Mouse (Mus musculus): ENCODE measurements around the gene Mapk6. TPM values are rescaled to one million over a fixed set of nuclear protein-coding genes. Genes with fewer than 3 reads are reported as not detected.
"Not testable (repeated sequence)": the region's sequence is repeated elsewhere in the genome, so short reads cannot be mapped to it uniquely, and the experiment has no call there.

Gene Mapk6
- total RNA-seq, 2 experiments from 2014 or later: 26.4 to 29.6 TPM

DNA sequence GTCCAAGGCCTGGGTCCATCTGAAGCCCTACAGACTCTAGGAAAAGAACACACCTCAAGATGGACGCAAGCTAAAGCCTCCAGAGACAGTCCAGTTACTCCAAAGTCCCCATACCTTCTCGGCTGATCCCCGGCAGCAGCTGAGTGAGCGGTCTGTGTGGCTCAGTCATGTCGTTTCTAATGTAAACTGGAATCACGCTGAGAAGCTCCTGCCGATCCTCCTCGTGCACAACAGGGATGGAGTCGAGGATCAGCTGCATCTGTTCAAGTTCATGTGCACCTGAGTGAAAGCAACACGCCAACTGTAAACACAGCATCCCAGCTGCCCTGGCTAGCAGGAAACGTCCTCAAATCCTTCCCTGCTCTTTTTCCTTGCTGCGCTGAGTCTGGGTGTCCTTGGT, 16.6 kb downstream of the Mapk6 start:
- TF ChIP-seq CTCF (IDR thresholded peaks at IDR 0.05): no peak
- Histone ChIP-seq H3K27ac (no peak overlapping the region), H3K4me3 (no peak overlapping the region)
- DNase-seq: no peak
- intact Hi-C loops (cut with DNase I): no loop called here

DNA sequence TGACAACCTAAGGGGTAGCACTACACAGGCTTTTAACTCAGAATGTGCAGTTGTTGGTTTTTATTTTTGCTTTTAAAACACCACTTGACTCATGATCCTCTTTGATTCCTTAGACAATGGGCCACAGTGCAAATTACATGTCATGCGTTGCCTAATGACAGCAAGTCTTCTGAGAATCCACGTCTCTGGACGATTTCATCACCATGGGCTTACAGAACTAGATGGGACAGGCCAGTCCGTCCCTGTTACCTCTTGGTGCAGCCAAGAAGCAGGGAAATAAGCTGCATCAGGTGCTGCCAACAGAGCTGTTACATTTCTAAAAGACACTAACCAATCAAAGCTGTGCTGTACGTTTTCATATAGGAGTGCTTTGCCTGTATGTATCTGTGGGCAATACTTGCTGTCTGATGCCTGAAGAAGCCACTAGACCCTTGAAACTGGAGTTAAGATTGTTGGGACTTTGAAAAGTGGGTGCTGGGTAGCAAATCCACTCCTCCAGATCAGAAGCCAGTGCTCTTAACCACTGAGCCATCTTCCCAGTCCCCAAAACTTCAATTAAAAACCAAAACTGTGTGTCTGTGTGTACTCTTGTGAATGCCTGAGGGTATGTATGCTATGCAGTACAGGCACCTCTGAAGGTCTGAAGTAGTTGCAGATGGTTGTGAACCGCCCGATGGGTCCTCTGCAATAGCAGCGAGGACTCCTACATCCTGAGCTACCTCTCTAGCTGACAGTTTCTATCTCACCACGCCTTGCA, 24.4 kb downstream of the Mapk6 start:
- intact Hi-C loops (cut with DNase I): no loop called here
- no peak for DNase-seq
- no peak for TF ChIP-seq CTCF (IDR thresholded peaks at IDR 0.05)
- H3K4me3 ChIP-seq: no peak overlapping the region
- H3K27ac ChIP-seq: no peak overlapping the region

DNA sequence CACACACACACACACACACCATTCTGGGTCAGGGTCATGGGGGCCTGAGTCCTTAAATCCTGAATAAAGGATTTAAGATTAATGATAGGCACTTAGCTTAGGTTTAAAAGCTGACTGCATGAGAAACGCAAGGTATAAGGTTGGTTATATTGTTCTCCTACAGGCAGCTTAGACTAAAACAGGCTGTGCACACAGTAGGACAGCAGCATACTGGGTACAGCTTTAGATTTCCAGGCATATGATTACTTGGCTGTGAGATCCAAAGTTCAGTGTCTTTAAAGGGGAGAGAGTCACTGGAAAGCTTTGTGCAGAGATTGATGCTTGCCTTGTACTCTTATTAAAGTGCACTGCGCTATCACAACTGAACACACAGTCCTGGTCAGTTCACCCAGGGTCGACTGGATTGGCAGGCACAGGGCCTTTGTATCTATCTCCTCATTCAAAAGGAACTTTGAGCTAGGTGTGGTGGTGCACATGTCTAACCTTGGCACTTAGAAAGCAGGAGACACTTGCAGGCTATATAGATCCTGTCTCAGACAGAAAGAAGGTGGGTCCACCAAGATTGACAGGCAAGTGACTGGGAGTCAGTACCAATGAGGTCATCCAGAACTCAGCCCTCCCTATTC, 25.4 kb downstream of the Mapk6 start:
- intact Hi-C loops (cut with DNase I): no loop called here
- no peak for TF ChIP-seq CTCF (IDR thresholded peaks at IDR 0.05)
- no peak for DNase-seq

DNA sequence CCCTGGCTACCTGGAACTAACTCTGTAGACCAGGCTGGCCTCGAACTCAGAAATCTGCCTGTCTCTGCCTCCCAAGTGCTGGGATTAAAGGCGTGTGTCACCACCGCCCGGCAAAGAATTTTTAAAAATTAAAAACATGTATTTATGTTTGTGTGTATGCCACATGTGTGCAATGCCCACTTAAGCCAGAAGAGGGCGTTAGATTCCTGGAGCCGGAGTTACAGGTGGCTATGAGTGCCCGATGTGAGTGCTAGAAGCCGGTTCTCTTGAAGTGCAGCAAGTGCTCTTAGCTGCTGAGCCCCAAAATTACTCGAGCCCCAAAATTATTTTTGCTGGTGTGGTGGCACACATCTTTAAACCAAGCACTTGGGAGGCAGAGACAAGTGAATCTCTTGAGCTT, 26.0 kb downstream of the Mapk6 start:
- TF ChIP-seq CTCF (IDR thresholded peaks at IDR 0.05): peak; percentile 41; the same call in 1 of the 2 replicates
- H3K4me3 ChIP-seq: no peak overlapping the region
- H3K27ac ChIP-seq: no peak overlapping the region
- intact Hi-C loops (cut with DNase I): no loop called here
- no peak for DNase-seq

More for the DNA sequence above, 25.4 kb downstream of the Mapk6 start:
- Histone ChIP-seq H3K27ac (no peak overlapping the region), H3K4me3 (no peak overlapping the region)

DNA sequence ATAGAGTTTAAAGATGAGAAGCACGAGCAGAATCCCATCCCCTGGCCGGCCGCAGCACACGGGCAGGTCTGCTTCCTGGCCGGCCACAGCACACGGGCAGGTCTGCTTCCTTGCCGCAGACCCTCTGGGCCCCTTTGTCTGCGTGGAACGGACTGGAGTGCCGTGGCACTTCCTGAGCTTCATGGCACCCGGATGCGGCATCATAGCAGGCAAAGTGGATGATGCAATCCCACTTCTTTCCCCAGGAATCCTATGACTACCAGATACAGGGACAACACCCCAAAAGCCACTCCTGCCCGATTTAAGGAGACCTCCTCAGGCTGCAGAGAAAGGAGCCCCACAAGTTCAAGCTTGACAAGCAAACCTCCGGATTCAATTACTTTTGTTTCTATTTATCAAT, 27.0 kb downstream of the Mapk6 start:
- Histone ChIP-seq H3K4me3 (no peak overlapping the region), H3K27ac (no peak overlapping the region)
- TF ChIP-seq CTCF (IDR thresholded peaks at IDR 0.05): no peak
- DNase-seq: no peak
- intact Hi-C loops (cut with DNase I): no loop called here

DNA sequence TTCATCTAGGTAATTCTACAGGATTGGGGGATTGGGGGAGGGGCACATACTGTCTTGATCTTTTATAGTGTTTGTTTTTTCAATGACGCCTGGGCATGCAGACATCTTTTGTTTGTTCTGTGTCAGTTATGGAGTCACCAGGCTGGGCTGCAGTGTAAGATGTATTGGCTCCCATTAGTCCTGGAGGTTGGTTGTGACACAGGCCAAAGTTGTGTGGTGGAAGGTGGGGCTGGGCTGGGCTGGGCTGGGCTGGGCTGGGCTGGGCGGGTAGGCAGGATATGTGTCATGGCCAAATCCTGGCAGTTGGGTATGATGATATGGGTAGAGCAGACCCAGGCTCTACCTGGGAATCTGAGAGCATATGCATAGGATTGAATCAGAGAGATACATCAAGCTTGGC, 31.0 kb downstream of the Mapk6 start:
- no peak for TF ChIP-seq CTCF (IDR thresholded peaks at IDR 0.05)
- DNase-seq: no peak
- Histone ChIP-seq H3K4me3 (no peak overlapping the region), H3K27ac (no peak overlapping the region)
- intact Hi-C loops (cut with DNase I): no loop called here

DNA sequence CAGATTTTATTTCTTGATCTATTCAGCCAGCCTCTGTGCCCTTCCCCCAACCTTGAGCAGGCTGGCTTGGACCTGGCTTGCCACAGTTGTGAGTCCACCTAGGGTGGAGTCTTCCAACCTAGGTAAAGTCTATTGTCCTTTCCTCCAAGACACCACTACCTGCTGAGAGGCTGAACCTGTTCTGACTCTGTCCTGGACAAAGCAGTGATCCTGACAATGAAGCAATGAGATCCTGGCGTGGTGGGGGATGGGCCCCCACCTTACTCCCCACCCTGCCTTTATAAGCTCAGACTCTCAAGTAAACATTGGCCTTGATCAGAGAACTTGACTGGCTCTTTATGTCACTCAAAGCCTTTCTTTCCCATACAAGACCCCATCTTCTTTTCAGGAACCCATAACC, 33.4 kb downstream of the Mapk6 start:
- intact Hi-C loops (cut with DNase I): no loop called here
- DNase-seq: no peak
- TF ChIP-seq CTCF (IDR thresholded peaks at IDR 0.05): no peak
- no peak overlapping the region for H3K27ac ChIP-seq
- H3K4me3 ChIP-seq: no peak overlapping the region

DNA sequence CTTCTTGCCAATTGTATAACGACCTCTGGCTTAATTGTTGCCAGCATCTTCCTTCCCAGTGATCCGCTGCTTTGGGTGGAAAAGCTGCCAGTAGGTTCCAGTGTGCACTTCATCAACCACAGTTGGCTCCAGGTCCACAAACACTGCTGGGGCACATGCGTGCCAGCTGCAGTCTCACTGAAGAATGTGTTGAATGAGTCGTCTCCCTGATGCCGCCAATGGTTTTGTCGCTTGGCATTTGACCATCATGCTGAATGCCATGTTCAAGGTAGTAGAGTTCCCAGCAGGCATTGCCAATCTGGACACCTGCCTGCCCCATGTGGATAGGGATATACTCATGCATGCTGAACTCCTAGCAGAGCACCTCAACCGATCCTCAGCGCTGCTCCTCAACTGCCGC, 34.2 kb downstream of the Mapk6 start:
- DNase-seq: no peak
- intact Hi-C loops (cut with DNase I): no loop called here
- Histone ChIP-seq H3K4me3 (no peak overlapping the region), H3K27ac (no peak overlapping the region)
- no peak for TF ChIP-seq CTCF (IDR thresholded peaks at IDR 0.05)

DNA sequence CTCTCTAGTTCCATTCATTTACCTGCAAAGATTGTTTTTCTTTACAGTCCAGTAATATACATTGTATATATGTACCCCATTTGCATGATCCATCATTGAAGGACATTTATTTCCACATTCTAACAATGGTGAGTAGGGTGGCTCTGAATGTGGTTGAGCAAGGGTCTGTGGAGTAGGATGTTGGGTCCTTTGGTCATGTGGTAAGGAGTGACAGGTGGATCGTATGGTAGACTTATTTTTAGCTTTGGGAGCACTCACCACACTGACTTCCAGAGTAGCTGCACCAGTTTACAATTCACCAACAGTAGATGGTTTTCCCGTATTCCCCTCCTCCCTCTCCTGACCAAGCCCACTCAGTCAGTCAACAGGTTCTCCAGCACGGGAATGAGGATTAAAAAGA, 41.0 kb downstream of the Mapk6 start:
- intact Hi-C loops (cut with DNase I): no loop called here
- Histone ChIP-seq H3K4me3 (no peak overlapping the region), H3K27ac (no peak overlapping the region)
- TF ChIP-seq CTCF (IDR thresholded peaks at IDR 0.05): no peak
- no peak for DNase-seq

DNA sequence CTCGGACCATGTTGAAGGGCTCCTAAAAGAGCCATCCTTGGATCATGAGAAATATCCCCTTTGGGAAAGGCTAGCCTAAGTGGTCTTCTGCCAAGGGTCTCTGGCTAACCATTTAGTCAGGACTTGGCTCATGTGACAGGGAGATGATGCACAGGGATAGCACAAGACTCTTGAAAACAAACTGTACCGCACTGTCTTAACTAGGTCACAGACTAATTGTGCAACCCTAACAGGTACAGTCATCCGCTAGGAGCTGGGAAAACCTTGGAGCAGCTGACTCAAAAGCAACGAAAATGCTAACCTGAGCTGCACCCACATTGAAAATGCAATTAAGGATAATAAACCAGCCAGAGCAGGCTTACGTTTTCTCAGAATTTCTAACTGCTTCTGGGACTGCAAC, 43.6 kb downstream of the Mapk6 start:
- no peak for TF ChIP-seq CTCF (IDR thresholded peaks at IDR 0.05)
- DNase-seq: no peak
- Histone ChIP-seq H3K4me3 (no peak overlapping the region), H3K27ac (no peak overlapping the region)
- intact Hi-C loops (cut with DNase I): no loop called here

DNA sequence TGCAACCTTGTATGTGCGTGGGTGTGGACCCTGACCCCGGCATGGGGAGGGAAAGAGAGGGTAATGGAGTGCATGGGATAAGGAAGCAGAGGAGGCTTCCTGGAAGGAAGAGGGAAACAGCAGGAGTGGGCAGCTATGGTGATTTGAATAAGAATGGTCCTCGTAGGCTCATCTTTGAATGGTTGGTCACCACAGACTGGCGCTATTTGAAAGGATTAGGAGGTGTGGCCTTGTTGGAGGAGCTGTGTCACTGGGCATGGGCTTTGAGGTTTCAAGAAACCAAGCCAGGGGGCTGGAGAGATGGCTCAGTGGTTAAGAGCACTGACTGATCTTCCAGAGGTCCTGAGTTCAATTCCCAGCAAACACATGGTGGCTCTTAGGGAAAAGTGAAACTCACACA, 44.6 kb downstream of the Mapk6 start:
- intact Hi-C loops (cut with DNase I): no loop called here
- H3K27ac ChIP-seq: no peak overlapping the region
- TF ChIP-seq CTCF (IDR thresholded peaks at IDR 0.05): no peak
- DNase-seq: no peak
- H3K4me3 ChIP-seq: no peak overlapping the region

DNA sequence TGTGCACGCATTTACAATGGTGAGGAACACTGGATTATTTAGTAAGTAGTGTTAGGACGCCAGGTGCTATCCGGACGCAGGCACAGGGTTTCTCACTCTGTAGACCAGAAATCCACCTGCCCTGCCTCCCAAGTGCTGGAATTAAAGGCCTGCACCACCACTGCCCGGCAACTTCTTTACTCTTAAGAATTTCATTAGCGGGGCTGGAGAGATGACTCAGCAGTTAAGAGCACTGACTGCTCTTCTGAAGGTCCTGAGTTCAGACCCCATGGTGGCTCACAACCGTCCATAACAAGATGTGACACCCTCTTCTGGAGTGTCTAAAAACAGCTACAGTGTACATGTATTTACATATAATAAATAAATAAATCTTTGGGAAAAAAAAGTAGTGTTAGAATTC, 46.1 kb downstream of the Mapk6 start:
- DNase-seq, H3K27ac ChIP-seq, H3K4me3 ChIP-seq: not testable (repeated sequence)
- intact Hi-C loops (cut with DNase I): loop anchor here (5.0 kb wide), 1 partner anchor 219 kb away; no protein-coding TSS in a partner anchor

DNA sequence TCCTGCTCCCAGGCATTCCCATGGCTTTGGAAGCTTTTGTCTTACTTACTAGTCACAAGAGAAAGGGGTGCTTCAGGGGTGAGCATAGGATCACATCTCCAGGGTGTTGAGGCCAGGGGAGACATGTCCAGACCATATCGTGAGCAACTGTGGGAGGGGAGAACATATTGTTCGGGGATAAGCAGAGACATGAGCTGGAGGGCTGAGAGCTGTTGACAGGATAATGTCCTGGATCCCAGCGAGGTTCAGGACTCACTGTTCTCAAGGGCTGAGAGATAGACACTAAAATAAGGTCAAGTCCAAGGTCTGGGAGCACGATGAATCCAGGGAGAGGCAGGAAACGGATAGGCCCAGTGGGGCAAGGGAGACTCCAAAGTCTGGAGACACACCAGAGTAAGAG, 46.8 kb downstream of the Mapk6 start:
- H3K4me3 ChIP-seq: no peak overlapping the region
- H3K27ac ChIP-seq: peak overlapping the region; percentile 16; the same call in 1 of the 2 replicates
- no peak for DNase-seq
- intact Hi-C loops (cut with DNase I): loop anchor here (5.0 kb wide), 1 partner anchor 219 kb away; no protein-coding TSS in a partner anchor
- no peak for TF ChIP-seq CTCF (IDR thresholded peaks at IDR 0.05)

DNA sequence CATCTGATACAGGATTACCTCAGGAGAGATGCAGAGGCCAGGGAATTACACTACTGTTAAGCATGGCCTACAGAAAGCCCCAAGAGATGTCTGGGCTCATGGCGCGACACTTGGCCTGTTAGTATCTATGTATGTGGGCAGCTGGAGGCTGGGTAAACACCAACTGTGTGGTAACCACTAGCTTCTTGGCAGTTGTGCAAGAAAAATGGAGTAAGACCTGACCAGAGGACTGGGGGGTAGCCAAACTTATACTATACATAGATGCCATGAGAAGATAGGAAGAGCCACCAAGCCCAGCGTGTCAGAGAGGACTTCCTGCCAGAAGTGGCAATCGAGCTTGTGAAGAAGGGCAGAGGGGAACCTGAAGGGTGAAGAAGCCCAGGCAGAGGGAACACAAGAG, 47.6 kb downstream of the Mapk6 start:
- Histone ChIP-seq H3K27ac (no peak overlapping the region), H3K4me3 (no peak overlapping the region)
- intact Hi-C loops (cut with DNase I): loop anchor here (5.0 kb wide), 1 partner anchor 220 kb away; no protein-coding TSS in a partner anchor
- no peak for TF ChIP-seq CTCF (IDR thresholded peaks at IDR 0.05)
- DNase-seq: no peak
